Mouse (Mus musculus) adrenal gland, postnatal 10 days (tissue): ENCODE measurements around the gene Col4a1. TPM values are rescaled to one million over a fixed set of nuclear protein-coding genes. Genes with fewer than 3 reads are reported as not detected.

Source experiments
- DNase-seq: peaks from one replicate; pipeline ENCODE4 v3.0.0; 2021; ENCODE audit warnings: mixed read lengths
- total RNA-seq, 2 experiments: library from RNA; stranded (reverse); gene quantifications; 2 replicates each; pipeline ENCODE4 v1.2.3; 2021

Gene Col4a1
- total RNA-seq, 2 experiments from 2014 or later = 677 to 700 TPM

DNA sequence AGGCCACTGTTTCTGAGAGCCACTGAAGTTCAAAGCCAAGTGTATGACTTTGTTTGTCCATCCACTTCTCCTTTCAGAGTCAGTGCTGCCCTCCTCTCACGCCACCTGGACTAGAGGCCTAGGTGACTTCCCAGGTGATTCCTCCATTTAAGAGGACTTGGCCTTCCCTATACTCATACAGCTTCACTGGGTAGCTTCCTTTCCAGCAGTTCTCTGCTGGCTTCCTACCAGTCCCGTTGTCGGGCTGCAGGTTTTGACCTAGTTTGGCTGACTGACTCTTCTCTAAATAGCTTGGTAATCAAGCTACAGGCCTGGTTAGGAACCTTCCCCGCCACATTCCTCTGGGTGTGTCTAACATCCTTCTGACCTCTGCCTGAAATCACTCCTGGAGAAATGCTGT lies 18.9 kb upstream of the Col4a1 start:
- DNase-seq = no peak

DNA sequence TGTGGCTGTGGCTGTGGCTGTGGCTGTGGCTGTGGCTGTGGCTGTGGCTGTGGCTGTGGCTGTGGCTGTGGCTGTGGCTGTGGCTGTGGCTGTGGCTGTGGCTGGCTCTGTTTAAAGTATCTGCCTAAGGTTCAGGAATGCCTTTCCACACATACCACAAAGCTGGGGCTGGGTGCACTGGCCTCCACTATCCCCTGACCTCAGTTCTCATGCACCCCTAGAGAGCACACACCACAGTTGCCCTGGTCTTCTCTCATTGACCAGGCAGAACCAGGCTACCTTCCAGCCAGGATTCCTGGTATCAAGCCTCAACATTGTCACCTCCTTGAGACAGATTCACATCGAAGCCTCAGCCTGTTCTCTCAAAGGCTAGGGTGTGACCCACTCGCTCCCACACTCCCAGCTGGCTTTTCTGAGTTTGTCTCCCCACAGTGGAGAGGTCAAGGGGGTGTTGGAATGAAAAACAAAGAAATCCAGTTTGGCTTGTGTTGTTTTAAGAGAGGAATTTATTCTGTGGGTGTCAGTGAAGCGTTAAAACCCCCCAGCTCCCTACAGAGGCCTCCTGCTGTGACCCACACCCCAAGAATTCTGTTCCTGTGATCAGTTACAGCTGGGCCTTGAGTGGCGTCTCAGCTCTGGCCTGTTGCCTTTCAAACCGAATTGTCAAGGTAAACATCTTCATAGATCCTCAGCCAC lies 15.2 kb upstream of the Col4a1 start:
- DNase-seq = no peak

DNA sequence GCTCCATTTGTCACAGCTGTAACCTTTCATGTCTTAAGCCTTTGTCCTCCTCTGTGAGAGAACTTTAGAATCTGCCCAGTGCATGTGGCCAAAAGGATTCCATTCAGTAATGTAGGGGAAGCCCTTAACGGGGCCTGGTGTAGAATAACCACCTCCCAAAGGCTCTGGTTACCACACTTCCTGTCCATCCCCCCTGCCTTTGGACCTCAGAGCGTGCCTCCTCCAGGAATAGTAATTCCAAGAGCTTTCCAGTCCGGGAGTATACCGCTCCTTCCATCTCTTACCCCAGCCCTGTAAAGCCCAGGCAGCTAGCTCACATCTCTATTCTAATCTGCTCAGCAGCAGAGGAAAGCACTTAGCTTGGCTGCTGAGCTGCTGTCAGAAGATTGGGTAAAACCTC lies 14.7 kb upstream of the Col4a1 start:
- no peak for DNase-seq

DNA sequence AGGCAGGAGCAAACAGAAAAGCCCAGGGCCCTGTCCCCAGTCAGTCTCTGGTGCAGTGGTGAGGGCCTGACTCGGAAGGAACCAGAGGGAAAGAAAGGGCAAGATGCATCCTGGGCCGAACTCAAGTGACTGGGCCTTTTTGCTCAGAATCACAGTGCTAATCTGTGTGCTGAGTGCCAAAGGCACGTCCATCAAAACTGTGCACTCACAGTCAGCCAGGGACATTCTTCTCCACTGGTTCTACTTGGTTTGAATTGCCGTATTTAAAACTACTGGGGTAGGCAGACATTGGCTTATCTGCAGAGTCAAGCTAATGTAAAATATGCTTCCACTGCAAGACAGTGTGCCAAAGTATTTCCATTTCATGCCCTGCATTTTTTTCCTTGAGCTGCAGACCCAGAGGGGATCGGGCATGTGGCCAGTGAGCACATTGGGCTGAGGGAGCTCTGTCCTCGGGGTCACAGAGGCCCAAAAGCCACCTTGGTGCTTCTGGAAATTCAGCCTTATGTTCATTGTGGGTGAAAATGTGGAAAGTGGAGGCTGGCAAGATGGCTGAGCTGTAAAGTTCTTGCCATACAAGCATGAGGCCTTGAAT lies 12.3 kb upstream of the Col4a1 start:
- DNase-seq = peak; percentile 27

DNA sequence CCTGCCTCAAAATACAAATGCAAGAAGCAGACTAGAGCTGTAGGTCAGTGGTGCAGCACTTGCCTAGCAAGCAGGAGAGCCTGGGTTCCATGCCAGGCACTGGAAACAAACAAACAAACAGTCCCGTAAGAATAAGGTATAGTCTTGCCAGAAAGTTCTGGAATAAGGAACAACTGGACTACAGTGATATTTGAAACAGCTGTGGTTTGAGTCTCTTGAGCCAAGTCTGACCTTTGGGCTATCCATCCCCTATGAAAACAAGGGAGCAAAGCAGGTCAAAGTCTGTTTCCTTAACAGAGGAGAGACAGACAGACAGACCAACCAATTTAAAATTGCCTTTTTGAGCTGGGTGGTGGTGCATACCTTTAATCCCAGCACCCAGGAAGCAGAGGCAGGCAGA lies 11.1 kb upstream of the Col4a1 start:
- DNase-seq = no peak

DNA sequence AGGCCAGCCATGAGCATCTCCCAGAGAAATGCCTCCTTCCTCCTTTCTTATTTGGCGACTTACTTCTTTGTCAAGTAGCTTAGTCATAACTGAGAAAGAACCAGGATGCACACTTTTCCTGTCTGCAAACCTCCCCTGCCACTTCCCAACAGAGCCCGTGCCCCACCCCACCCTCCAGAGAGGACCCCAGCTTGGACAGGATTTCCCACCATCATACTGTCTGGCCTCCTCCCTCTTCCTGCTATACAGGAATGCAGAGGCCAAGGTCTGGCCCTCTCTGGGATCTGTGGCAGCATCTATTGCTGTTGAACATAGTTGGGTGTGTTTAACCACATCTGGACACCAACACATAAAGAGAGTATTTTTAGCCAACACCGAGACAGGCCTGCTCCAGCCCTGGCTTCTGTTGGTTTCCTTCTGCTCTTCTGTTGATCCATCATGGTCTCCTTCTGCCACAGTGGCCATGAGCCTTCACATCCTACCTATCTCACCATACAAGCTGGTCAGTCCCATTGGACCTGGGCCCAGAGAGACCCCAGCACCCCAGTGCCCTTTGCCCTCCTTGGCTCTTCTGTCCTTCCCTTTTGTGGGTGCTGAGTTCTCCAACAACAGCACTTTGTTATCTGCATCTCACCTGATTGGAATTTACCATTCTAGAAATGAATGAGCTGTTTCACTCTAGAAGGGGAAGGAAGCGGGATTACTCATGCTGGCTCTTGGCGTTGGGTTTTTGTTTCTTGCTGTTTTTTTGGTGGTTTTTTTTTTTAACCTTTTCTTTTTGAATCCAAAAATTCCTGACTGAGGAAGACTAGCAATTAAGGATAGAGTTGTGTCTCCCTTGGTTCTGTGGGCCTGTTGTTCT lies 10.3 kb upstream of the Col4a1 start:
- DNase-seq = peak; percentile 41

DNA sequence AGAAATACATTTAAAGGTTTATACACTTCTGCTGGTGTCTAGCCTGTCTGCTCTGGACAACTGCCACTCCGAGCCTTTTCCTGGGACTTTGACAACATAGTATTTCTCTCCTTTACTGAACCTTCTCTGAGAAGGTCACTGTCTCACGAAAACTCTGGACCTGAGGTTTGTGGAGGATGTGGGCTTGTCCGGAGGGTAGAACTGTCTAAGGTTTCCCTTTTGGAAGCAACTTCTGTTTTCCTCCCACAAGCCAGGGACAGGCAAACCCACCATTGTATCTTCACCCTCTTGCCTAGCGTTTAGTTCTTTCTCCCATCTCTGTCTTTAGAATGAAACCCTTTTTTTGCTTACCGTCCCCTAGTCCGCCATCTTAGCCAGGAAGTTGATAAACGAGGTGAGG lies 9.2 kb upstream of the Col4a1 start:
- no peak for DNase-seq

DNA sequence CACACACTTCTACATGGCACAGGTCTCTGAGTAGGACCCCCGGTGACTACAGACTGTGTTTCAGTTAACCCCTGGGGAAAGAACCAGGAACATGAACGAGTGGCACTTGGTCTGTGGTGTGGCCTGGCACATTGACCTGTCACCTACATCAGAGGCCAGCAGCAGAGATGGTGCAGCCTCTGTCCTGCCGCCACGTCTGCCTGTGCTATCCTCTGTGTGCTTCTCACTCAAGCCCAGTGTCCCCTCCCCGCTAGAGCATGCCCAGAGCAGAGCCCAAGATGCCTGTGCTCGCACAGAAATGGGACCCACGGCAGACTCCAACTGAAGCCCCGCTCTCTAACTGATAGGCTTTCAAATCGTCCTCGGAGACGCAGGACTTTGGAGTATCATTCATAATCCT lies 6.8 kb upstream of the Col4a1 start:
- DNase-seq = no peak

DNA sequence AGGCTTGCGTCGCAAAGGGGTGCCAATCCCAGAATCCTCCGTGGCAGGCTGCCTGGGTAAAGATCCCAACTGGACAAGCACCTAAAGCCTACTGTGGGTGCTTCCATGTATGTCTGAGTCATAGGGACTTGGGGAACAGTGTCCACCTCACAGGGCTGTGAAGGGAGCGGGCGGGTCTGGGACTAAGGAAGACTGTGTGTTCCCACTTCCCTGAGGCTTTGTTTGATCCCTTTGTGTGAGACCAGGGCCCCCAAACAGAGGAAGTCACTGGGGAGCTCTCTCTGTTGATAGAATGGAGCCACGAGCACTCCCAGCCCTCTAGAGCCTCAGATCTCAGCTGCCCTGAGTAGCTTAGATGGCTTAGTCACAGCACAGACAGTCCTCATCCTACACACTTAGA lies 3.5 kb upstream of the Col4a1 start:
- DNase-seq = no peak

DNA sequence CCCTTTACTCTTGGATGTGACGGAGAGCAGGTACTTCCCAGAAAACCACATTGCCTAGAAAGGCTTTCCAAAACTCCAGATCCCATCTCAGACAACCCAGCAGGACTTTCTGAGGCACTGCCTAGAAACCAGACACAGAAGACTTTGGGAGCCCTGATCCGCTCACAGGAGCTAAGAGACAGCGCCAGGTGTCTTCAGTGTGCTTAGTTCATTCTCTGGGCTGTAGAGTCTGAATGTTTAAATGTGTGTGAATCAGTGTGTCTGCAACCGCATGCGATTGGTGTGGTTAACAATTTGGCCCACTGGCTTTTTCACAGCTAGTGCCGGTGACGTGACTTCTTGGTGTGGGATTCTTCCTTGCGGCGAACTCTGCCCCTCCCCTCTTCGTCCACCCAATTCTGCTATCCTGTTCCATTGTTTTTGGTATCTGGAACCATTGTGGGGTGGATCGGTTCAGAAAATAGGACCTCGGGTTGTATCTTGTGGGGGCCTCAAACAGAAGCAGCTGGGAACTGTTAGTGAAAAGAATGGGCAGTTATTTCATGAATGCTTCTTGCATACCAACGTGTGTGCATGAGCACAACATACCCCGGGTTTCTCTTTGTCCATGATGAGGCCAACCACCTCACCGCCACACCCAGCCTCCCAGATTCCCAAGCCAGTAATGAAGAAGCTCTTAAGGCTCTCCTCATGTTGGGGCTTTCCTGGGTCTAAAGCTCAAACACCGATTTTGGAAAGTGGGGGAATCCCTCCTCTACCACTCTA lies 2.7 kb upstream of the Col4a1 start:
- DNase-seq = no peak

DNA sequence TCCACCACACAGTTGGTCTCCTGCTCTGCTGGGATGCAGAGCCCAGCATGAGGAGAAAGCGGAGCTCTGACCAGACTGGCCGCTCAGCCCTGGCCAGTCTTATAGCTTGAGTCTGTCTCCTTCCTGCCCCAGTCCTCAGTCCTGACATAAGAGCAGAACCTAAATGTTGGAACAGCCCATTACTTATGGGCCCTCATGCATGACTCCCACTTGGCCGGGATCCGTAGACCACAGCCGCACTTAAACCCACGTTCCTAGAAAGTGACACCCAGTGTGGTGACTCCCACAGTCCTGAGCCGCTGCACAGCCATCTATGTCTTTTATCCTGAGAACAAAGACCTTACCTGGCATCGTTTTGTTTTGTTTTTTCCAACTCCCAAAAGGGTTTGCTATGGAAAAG lies 2.0 kb upstream of the Col4a1 start:
- DNase-seq = no peak

DNA sequence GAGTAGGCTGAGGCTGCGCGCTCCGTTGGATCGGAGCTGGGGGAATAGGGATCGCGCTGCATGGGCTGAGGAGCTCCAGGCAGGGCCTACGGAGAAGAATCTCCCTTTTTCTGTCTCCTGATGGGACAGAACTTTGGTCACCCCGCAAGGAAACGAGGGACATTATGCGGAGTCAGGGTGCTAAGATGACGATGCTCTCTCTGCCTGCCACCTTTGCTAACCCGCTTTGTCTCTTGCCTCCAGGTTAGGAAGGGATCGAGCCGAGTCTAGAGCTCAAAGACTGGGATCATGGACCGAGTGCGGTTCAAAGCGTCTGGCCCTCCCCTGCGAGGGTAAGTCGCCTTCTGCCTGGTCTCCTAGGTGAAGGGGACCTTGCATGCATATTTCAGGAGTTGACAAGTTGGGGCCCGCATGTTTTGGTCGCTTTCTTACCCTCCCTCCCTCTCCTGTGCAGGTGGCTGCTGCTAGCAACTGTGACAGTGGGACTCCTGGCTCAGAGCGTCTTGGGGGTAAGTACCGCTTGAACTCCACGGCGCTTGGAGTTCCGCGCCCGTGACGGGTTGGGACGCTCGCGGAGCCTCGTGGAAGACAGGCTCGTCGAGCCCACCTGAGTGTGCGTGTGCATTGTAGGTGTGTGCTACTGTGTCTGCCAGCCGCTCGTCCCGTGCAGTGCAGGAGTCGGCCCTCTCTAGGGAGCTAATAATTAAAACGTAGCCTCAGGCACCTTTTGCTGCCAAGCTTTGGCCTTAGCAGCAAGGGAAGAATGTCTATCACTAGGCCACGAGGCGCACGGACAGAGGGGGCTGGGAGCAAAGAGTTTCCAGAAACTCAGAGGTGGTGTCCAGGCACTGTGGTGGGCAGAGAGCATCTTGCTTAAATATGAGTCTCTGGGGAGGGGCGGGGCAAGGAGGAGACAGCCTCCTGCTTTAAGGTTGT lies 818 bp upstream of the Col4a1 start:
- DNase-seq = peak; percentile 65

DNA sequence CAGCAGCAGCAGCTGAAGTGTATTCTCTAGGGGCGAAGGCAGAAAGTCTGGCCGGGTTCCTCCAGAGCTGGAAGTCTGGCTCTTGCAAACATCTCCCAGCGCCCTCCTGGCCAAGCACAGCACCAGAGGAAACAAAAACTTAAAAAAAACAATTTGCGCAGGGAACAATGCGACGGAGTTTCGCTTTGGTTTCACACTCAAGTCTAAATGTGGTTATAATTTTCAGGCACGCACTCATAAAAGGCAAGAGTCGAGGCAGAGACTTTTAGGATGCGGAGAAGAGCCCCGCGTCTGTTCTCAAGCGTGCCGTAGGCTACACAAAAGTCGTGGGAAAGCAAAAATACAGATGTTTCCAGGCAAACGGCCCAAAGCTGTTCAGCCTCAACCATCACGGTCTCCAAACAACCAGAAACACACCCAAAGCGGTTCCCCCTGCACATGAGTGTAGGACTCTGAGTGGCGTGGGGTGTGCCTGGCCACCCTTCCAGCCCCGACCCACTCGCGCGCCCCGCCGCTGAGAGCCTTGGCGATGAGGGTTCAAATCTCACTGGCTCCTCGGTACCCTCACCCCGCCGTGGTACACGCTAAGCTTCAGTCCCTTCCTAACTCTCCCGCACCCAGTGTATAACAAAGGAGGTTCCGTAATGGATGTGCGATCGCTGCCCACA lies 811 bp downstream of the Col4a1 start:
- DNase-seq = peak; percentile 75

DNA sequence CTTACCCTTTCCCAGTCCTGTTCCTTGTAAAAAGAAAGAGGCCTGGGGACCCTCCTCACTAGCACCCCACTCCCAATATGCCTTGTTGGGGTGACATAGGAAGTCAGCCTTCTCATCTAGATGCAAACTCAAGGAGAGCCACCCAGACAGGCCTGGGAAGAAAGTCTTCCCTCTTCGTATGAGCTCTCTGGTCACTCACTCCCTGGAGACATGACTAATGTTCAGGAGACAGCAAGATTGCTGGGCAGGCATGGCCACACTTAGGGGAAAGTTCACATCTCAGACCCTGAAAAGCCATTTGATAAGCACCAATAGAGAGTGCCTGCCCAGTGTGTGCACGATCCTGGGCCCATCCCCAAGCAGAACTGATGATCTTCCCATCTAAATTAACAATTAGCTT lies 2.6 kb downstream of the Col4a1 start:
- DNase-seq = peak; percentile 37

DNA sequence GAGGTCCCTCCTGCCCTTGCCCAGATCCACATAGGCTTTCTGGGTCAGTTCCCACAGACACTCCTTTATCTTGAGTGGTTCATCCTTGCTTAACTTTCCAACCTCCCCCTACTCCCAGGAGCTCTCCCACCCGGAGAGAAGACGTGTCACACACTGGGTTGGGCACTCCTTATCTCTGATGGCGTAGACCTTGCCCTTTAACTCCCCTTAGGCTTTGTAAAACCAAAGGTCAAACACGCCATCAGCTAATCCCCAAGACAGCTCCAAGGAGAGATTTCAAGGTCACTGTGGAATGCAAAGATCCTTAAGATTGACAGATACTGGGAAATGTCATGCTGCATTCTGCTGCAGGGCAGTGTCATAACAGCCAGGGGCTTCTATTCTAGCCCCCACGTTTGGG lies 3.4 kb downstream of the Col4a1 start:
- no peak for DNase-seq

DNA sequence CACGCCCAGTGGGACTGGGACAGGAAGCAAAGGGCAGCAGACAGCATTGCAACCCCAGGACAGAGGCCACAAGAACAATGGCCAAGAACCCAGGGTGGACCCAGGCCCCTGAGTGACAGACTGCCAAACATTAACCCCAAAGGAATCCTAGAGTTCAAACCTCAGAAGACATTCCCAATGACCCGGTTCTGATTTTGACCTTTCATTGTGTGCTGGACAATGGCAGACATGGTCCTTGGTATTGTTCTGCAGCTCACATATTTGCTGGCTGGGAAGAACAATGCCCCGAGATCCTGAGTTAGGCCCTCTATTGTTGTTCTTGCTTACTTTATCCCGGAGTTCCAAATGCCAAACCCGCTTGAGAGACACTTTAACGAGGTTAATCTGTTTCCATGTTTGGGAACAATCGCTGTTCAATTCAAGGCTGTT lies 4.0 kb downstream of the Col4a1 start:
- DNase-seq = no peak

DNA sequence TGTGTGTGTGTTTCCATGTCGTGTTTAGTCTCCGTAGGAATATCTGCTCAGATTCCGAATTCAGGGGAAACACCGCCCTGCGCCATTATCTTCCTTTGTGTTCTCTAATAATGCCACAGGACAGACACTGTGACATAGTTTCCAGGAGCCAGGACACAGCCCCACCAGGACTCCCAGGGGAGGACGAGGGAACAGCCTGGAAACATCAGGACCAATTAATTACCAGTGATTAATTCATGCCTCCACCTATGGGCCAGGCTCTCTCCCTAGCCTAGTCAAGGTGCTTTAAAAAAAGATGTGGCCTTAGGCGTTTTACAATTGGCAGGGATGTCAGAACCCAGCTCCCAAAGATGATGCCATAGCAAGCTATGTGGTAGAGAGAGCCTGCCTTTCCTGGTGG lies 5.2 kb downstream of the Col4a1 start:
- DNase-seq = no peak

DNA sequence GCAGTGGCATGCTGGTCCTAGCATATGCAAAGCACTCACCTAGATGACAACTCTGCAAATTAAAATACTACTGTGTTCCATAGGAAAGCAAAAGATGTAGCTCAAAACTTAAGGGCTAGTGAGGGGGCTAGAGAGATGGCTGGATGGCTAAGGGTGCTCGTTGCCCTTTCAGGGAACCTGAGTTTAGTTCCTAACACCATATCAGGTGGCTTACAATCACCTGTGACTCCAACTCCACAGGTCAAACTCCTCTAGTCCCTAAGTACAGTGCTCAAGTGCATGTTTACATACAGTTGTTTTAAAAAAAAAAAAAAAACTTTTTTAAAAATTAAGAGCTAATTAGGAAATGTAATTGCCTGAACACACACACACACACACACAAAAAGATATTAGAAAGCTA lies 7.1 kb downstream of the Col4a1 start:
- DNase-seq = no peak

DNA sequence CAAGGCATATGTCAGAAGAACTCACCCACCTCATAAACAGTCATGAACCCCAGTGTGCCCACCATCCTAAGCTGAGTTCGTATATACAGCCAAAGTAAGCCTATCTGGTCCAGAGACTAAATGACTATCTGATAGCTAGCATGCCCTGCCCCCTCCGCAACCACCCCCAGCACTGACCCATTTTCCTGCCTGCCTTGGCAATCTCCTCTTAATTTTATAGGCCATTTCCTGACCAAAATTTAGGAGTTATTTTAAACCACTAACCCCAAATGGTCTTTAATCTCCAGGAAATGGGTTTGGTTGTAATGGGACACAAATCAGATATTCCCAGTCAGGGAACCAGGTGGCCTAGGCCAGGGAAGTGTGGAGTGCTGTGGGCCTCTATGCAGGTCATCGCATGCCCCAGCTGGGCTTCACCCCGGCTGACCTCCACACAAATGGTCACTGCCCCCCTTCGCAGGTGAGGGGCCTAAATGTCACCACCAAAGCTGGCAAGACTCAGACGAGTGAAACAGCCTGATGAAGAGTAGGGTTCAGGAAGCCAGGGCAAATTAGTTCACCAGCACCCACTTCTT lies 8.5 kb downstream of the Col4a1 start:
- DNase-seq = no peak

DNA sequence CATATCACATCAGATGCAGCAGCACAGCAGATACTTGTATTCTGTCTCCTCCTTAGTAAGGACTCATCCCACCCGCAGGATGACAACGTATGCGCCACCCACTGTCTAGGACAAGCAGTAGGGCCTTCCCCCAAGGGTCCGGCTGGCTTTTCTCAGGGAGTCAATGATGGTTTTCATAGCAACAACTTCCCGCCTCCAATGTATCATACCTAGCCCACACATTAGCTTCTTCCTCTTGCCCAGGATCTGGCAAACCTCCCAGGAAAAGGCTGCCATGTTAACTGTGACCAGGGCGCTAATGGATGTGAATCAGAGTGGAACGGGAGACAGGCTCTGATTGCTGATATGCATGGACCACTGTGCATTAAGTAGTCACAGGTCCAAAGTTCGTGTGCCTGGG lies 12.2 kb downstream of the Col4a1 start:
- DNase-seq = no peak

DNA sequence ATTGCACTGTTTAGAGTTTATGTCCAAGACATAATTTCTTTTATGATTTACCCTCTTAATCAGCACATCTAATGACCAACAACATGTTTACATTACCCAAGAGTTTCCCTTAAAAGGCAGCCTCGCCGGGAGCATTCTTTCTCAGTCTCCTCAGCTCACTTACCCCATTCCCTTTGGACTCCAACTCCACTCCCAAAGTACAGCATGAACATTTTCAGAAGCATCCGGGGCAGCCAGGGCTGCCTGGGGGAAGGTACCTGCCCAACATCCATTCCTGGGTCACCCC lies 13.4 kb downstream of the Col4a1 start:
- no peak for DNase-seq
